In the genomic region with DNA sequence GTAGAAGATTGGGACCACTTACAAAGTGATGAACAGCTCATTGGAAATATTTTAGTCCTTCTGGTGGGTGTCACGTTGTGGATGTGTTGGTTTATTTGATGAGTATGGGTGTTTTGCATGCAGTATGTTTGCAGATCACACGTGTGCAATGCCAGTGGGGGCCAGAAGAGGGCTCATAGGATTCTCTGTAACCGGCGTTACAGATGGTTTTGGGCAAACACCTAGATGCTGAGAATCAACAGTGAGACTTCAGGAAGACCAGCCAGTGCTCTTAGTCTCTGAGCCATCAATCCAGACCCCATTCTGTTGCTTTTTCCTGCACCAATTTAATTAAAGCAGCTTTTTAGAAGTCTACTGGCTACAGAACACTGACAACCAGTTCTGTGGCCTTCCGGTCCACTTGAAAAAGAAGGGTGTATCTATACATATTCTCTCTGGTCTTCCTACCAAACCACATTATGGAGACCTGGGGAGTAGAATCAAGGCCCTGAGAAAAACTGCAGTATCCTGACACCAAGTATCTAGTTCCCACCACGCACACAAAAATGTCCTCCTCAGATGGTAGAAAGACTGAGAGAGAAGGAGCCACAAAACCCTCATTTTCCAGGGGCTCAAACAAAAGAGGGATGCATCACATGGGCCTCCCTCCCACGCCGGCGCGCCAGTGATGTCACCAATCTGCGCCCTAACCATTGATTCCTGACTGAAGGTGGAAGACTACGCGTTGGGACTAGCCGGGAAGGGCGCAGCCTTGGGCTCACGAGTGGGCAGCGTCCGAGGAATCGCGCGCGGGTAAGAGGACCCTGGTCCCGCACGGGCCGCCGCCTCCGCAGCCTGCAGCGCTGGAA, we compare ENCODE assay signal across 8 mouse cellular contexts. TPM values are rescaled to one million over a fixed set of nuclear protein-coding genes. Genes with fewer than 3 reads are reported as not detected.
A peak's percentile ranks its signal among the peaks of the same experiment; 100 is the strongest.
DNase-seq lines count a peak whose midpoint lies in the region; ATAC-seq and TF ChIP-seq lines count a peak whose summit lies in the region.

Gene Adar (plus strand): TSS at position 664 of the 848 bp plus-strand sequence.

- peaks cover 6 to 42% of the 10 kb centered on the region in 2 experiments for H3K4me1 ChIP-seq in CH12.LX (ENCODE audit: control insufficient read depth in 1 of 2, insufficient read depth in 2 of 2)
- peaks cover 7% of the 10 kb centered on the region; the same call in 1 of the 2 replicates for H3K4me1 ChIP-seq in forebrain, embryonic 11.5 days (replicated peaks; ENCODE audit: control insufficient read depth, insufficient read depth, low read length)
- peaks cover 18% of the 10 kb centered on the region for H3K4me1 ChIP-seq in heart, embryonic 15.5 days (replicated peaks)
- H3K4me1 ChIP-seq in liver, embryonic 13.5 days (replicated peaks): peaks cover 20% of the 10 kb centered on the region
- peaks cover 12% of the 10 kb centered on the region for H3K4me1 ChIP-seq in stomach, embryonic 16.5 days (ENCODE audit: control insufficient read depth, insufficient read depth, low read length)

- peak within 1 kb of the TSS; percentile 85 for H3K9ac ChIP-seq in CH12.LX (ENCODE audit: insufficient read depth, low read depth)
- peak within 1 kb of the TSS; percentile 91 for H3K9ac ChIP-seq in forebrain, embryonic 11.5 days (ENCODE audit: low read length)
- peak within 1 kb of the TSS; percentile 79 for H3K9ac ChIP-seq in heart, embryonic 15.5 days
- peak within 1 kb of the TSS; percentile 76 for H3K9ac ChIP-seq in liver, embryonic 13.5 days
- peak within 1 kb of the TSS; percentile 93 for H3K9ac ChIP-seq in stomach, embryonic 16.5 days (ENCODE audit: low read length)

- TF ChIP-seq CTCF in CH12.LX (conservative IDR thresholded peaks at IDR 0.05 in 1 of 2, IDR thresholded peaks at IDR 0.05 in 1 of 2; ENCODE audit: low read depth in 2 of 2, low read length in 2 of 2): peak; percentile 69 to 79

- H3K36me3 ChIP-seq in CH12.LX (replicated peaks in 1 of 2; ENCODE audit: control insufficient read depth in 1 of 2, insufficient read depth in 1 of 2, low read length in 1 of 2): peaks cover 0 to 14% of the 10 kb centered on the region in 2 experiments
- H3K36me3 ChIP-seq in forebrain, embryonic 11.5 days (ENCODE audit: control insufficient read depth, insufficient read depth, low read length): no peaks in the 10 kb centered on the region
- H3K36me3 ChIP-seq in heart, embryonic 15.5 days: no peaks in the 10 kb centered on the region
- no peaks in the 10 kb centered on the region for H3K36me3 ChIP-seq in liver, embryonic 13.5 days
- no peaks in the 10 kb centered on the region for H3K36me3 ChIP-seq in stomach, embryonic 16.5 days (ENCODE audit: control insufficient read depth, insufficient read depth, low read length)

- H3K27me3 ChIP-seq in CH12.LX (replicated peaks): no peaks in the 10 kb centered on the region
- H3K27me3 ChIP-seq in forebrain, embryonic 11.5 days (ENCODE audit: control insufficient read depth, insufficient read depth, low read length): no peaks in the 10 kb centered on the region
- peaks cover 8% of the 10 kb centered on the region; the same call in 1 of the 2 replicates for H3K27me3 ChIP-seq in heart, embryonic 15.5 days
- H3K27me3 ChIP-seq in liver, embryonic 13.5 days: peaks cover 9% of the 10 kb centered on the region
- H3K27me3 ChIP-seq in stomach, embryonic 16.5 days (ENCODE audit: control insufficient read depth, insufficient read depth, low read length): no peaks in the 10 kb centered on the region

- 0 out of 2 replicates have a peak within 1 kb of the TSS, but pooled peaks have one; percentile 12 for H3K27ac ChIP-seq in CH12.LX (ENCODE audit: insufficient read depth, low read depth)
- peak within 1 kb of the TSS; percentile 64; the same call in 1 of the 2 replicates for H3K27ac ChIP-seq in forebrain, embryonic 11.5 days (ENCODE audit: low read depth, low read length)
- H3K27ac ChIP-seq in heart, embryonic 15.5 days: peak within 1 kb of the TSS; percentile 88
- H3K27ac ChIP-seq in liver, embryonic 13.5 days: no peak within 1 kb of the TSS
- H3K27ac ChIP-seq in stomach, embryonic 16.5 days (ENCODE audit: low read length): peak within 1 kb of the TSS; percentile 69

- peak; percentile 48 for TF ChIP-seq RAD21 in CH12.LX (IDR thresholded peaks at IDR 0.05; ENCODE audit: low read depth, low read length)

- TF ChIP-seq POLR2A in CH12.LX (IDR thresholded peaks at IDR 0.05; ENCODE audit: low read depth, low read length): peak; percentile 70

- H3K4me2 ChIP-seq in CH12.LX (ENCODE audit: insufficient read depth, low read depth, poor library complexity, severe bottlenecking): peak within 1 kb of the TSS; percentile 83
- H3K4me2 ChIP-seq in forebrain, embryonic 11.5 days (ENCODE audit: low read depth, low read length, severe bottlenecking): peak within 1 kb of the TSS; percentile 83
- H3K4me2 ChIP-seq in heart, embryonic 15.5 days: peak within 1 kb of the TSS; percentile 92
- H3K4me2 ChIP-seq in liver, embryonic 13.5 days: peak within 1 kb of the TSS; percentile 95
- H3K4me2 ChIP-seq in stomach, embryonic 16.5 days (ENCODE audit: low read depth, low read length): peak within 1 kb of the TSS; percentile 98

- H3K79me2 ChIP-seq in CH12.LX (replicated peaks; ENCODE audit: control insufficient read depth, extremely low read depth, insufficient read depth, poor library complexity, severe bottlenecking): no peaks in the 10 kb centered on the region; the same call in none of the 2 replicates

- in situ Hi-C loops in CH12.LX (cut with MboI; ENCODE audit: low pct_ligation_motif_present, low pct_unique_long_range_greater_than_20kb, low sequenced_read_pairs): no loop called here

- TF ChIP-seq EP300 in CH12.LX (IDR thresholded peaks at IDR 0.05; ENCODE audit: low read length): no peak

- ATAC-seq in forebrain, embryonic 11.5 days (replicated peaks; ENCODE audit: low FRiP score): peak; percentile 88
- peak; percentile 72; the same call in 1 of the 2 replicates for ATAC-seq in heart, embryonic 15.5 days (replicated peaks; ENCODE audit: insufficient number of reproducible peaks, insufficient read depth, low FRiP score, low read depth)
- peak; percentile 65 for ATAC-seq in liver, embryonic 13.5 days (ENCODE audit: low read depth)
- ATAC-seq in stomach, embryonic 16.5 days (ENCODE audit: insufficient read depth, low FRiP score): peak; percentile 84

- dilution Hi-C loops in CH12.LX (cut with MboI; ENCODE audit: extremely low pct_ligation_motif_present, extremely low pct_unique_long_range_greater_than_20kb, low sequenced_read_pairs): no loop called here

- H3K9me3 ChIP-seq in CH12.LX (replicated peaks; ENCODE audit: low read length): peaks cover 2% of the 10 kb centered on the region
- H3K9me3 ChIP-seq in forebrain, embryonic 11.5 days (ENCODE audit: control insufficient read depth, low read length): no peaks in the 10 kb centered on the region
- H3K9me3 ChIP-seq in heart, embryonic 15.5 days (replicated peaks): no peaks in the 10 kb centered on the region
- H3K9me3 ChIP-seq in liver, embryonic 13.5 days (replicated peaks): no peaks in the 10 kb centered on the region
- H3K9me3 ChIP-seq in stomach, embryonic 16.5 days (replicated peaks; ENCODE audit: control insufficient read depth, low read length): no peaks in the 10 kb centered on the region

- peak; percentile 85 for DNase-seq in CH12.LX (ENCODE audit: extremely low read depth)
- peak; percentile 66 for DNase-seq in c-Kit-positive CD71-positive TER-119-negative erythroid progenitor cells, embryonic 14.5 days (ENCODE audit: low read depth)
- DNase-seq in forebrain, embryonic 11.5 days (ENCODE audit: low spot score): peak; percentile 92
- DNase-seq in kidney, postnatal 25 days: peak; percentile 71 to 79
- peak; percentile 48 for DNase-seq in liver, embryonic 13.5 days
- peak; percentile 88 for DNase-seq in neural tube, embryonic 10.5 days (ENCODE audit: extremely low spot score, low spot score)

- 7% methylated on average over 28 of the region's 28 CpGs for WGBS in forebrain, embryonic 11.5 days
- 6% methylated on average over 27 of the region's 28 CpGs for WGBS in heart, embryonic 15.5 days
- 5% methylated on average over 28 of the region's 28 CpGs for WGBS in liver, embryonic 13.5 days (ENCODE audit: insufficient replicate concordance)
- WGBS in stomach, embryonic 16.5 days: 6% methylated on average over 28 of the region's 28 CpGs

- peak within 1 kb of the TSS; percentile 74 to 100 (median 96) for H3K4me3 ChIP-seq in CH12.LX (replicated peaks in 1 of 3; ENCODE audit: low read depth in 2 of 3, low read length in 2 of 3, poor library complexity in 1 of 3)
- H3K4me3 ChIP-seq in forebrain, embryonic 11.5 days (ENCODE audit: low read depth, low read length): peak within 1 kb of the TSS; percentile 95
- peak within 1 kb of the TSS; percentile 79 for H3K4me3 ChIP-seq in heart, embryonic 15.5 days
- H3K4me3 ChIP-seq in liver, embryonic 13.5 days (replicated peaks): peak within 1 kb of the TSS; percentile 80
- peak within 1 kb of the TSS; percentile 92 for H3K4me3 ChIP-seq in stomach, embryonic 16.5 days (replicated peaks; ENCODE audit: low read length)

TF ChIP-seq in CH12.LX, 34 proteins besides CTCF, POLR2A, EP300 and RAD21 (continues in another document):
- TF ChIP-seq MAZ (IDR thresholded peaks at IDR 0.05; ENCODE audit: low read depth, low read length) (peak; percentile 83), UBTF (IDR thresholded peaks at IDR 0.05; ENCODE audit: low read depth, low read length) (no peak), MAX (IDR thresholded peaks at IDR 0.05; ENCODE audit: low read length) (peak; percentile 79), TBP (conservative IDR thresholded peaks at IDR 0.05; ENCODE audit: low read depth, low read length) (peak; percentile 50; the same call in 1 of the 2 replicates), TCF12 (IDR thresholded peaks at IDR 0.05; ENCODE audit: low read depth, low read length) (peak; percentile 60), ZNF384 (IDR thresholded peaks at IDR 0.05; ENCODE audit: low read depth, low read length) (no peak), USF2 (conservative IDR thresholded peaks at IDR 0.05; ENCODE audit: low read depth, low read length) (peak; percentile 68), SIN3A (IDR thresholded peaks at IDR 0.05; ENCODE audit: low read length) (peak; percentile 85; the same call in 1 of the 2 replicates), ZMIZ1 (IDR thresholded peaks at IDR 0.05; ENCODE audit: low read depth, low read length) (no peak), MXI1 (IDR thresholded peaks at IDR 0.05; ENCODE audit: low read depth, low read length) (peak; percentile 83), ELF1 (IDR thresholded peaks at IDR 0.05; ENCODE audit: low read depth, low read length) (peak; percentile 63), NELFE (IDR thresholded peaks at IDR 0.05; ENCODE audit: low read depth, low read length) (peak; percentile 47; the same call in 1 of the 2 replicates)

RNA-seq across cellular contexts. Expression of gene Adar, which starts in this region (rescaled TPM):
- total RNA-seq in CH12.LX (2012; rRNA removed) (20.4 and 22.7 TPM in 2 replicates), CH12.LX (2014; rRNA removed) (11.5 and 12.5 TPM in 2 replicates)
- 32.4 and 33.1 TPM in 2 replicates for polyA plus RNA-seq in CH12.LX (2012; ENCODE audit: insufficient read length, low read depth)
- polyA plus RNA-seq in forebrain, embryonic 11.5 days (2014; fragmentation: Nextera tagmentation; extraction: Ambion mirVana): 22.4 and 23.2 TPM in 2 replicates
- 6.1 and 9.3 TPM in 2 replicates for polyA plus RNA-seq in heart, embryonic 15.5 days (2015; fragmentation: Nextera tagmentation; extraction: Ambion mirVana)
- polyA plus RNA-seq in liver, embryonic 13.5 days (2015; fragmentation: Nextera tagmentation; extraction: Ambion mirVana): 6.4 and 7.4 TPM in 2 replicates
- 12.3 and 13.6 TPM in 2 replicates for polyA plus RNA-seq in stomach, embryonic 16.5 days (2015; fragmentation: Nextera tagmentation; extraction: Ambion mirVana)
